In the genomic region with DNA sequence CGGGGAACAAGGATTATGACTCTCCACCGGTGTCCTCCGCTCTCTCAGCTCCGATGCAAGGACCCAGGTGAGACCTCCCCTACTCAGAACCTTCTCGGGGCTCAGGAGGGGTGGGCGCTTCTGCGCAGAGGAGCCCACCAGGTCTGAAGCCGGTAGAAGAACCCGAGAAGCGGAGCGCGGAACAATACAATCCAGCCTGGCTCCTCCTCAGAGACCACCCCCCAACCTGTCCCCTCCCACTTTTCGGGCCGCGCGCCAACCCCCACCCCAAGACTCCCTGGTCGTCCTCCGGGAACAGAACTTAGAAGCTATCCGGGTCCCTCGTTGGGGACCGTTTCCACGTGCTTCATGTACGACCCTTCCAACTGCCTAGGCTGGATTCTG, we compare ENCODE assay signal across 9 mouse cellular contexts. TPM values are rescaled to one million over a fixed set of nuclear protein-coding genes. Genes with fewer than 3 reads are reported as not detected.
DNase-seq lines count a peak whose midpoint lies in the region; ATAC-seq lines count a peak whose summit lies in the region.
"Had no signal": no experiment of that assay in that cellular context is flagged by ENCODE, and none has a peak within 500 bp of the region (broad histone marks: within the 10 kb centered on the region; RNA-seq: fewer than 3 reads in every experiment).

A gene (minus strand): TSS at position 240 of the 384 bp plus-strand sequence.

- H3K27me3 ChIP-seq in lung, embryonic 16.5 days (ENCODE audit: control insufficient read depth, insufficient read depth, low read depth, low read length): no peaks in the 10 kb centered on the region; the same call in 1 of the 2 replicates
- H3K27me3 ChIP-seq in forebrain, embryonic 12.5 days: peaks cover 46% of the 10 kb centered on the region
- no peaks in the 10 kb centered on the region for H3K27me3 ChIP-seq in limb, embryonic 13.5 days
- H3K27me3 ChIP-seq in stomach, embryonic 14.5 days (ENCODE audit: control insufficient read depth, insufficient read depth, low read length): no peaks in the 10 kb centered on the region

- H3K9ac ChIP-seq in lung, embryonic 16.5 days (ENCODE audit: low read length): peak within 1 kb of the TSS; percentile 87
- peak within 1 kb of the TSS; percentile 53; the same call in 1 of the 2 replicates for H3K9ac ChIP-seq in forebrain, embryonic 12.5 days
- H3K9ac ChIP-seq in limb, embryonic 13.5 days: peak within 1 kb of the TSS; percentile 84
- peak within 1 kb of the TSS; percentile 73 for H3K9ac ChIP-seq in stomach, embryonic 14.5 days (replicated peaks; ENCODE audit: low read depth, low read length)

- H3K4me3 ChIP-seq in lung, embryonic 16.5 days (ENCODE audit: low read length): peak within 1 kb of the TSS; percentile 76
- H3K4me3 ChIP-seq in forebrain, embryonic 12.5 days (replicated peaks): peak within 1 kb of the TSS; percentile 45
- H3K4me3 ChIP-seq in limb, embryonic 13.5 days: peak within 1 kb of the TSS; percentile 73
- peak within 1 kb of the TSS; percentile 66 for H3K4me3 ChIP-seq in stomach, embryonic 14.5 days (ENCODE audit: low read depth, low read length)
- H3K4me3 ChIP-seq: myocyte had no signal

- H3K36me3 ChIP-seq in lung, embryonic 16.5 days (ENCODE audit: control insufficient read depth, insufficient read depth, low read length): no peaks in the 10 kb centered on the region
- H3K36me3 ChIP-seq in forebrain, embryonic 12.5 days (replicated peaks): no peaks in the 10 kb centered on the region
- peaks cover 2% of the 10 kb centered on the region; the same call in 1 of the 2 replicates for H3K36me3 ChIP-seq in limb, embryonic 13.5 days
- no peaks in the 10 kb centered on the region for H3K36me3 ChIP-seq in stomach, embryonic 14.5 days (ENCODE audit: control insufficient read depth, insufficient read depth, low read length)

- ATAC-seq in lung, embryonic 16.5 days (ENCODE audit: low read depth): peak; percentile 53
- ATAC-seq in forebrain, embryonic 12.5 days (ENCODE audit: low FRiP score): 0 out of 2 replicates have a peak, but pooled peaks have one; percentile 7
- peak; percentile 60 for ATAC-seq in limb, embryonic 13.5 days (ENCODE audit: low FRiP score, low read depth)
- ATAC-seq in stomach, embryonic 14.5 days (ENCODE audit: insufficient number of reproducible peaks, insufficient read depth, low FRiP score, low read depth): 0 out of 2 replicates have a peak, but pooled peaks have one; percentile 28

- no peak for DNase-seq in lung, postnatal 10 days
- DNase-seq in left cerebral cortex, adult 11 months (ENCODE audit: low spot score): no peak
- no peak for DNase-seq in cerebellum, adult 8-10 months
- no peak for DNase-seq in urinary bladder, postnatal 10 days (ENCODE audit: low spot score)

- H3K4me1 ChIP-seq in lung, embryonic 16.5 days (replicated peaks; ENCODE audit: control insufficient read depth, insufficient read depth, low read length): peaks cover 42% of the 10 kb centered on the region
- H3K4me1 ChIP-seq in forebrain, embryonic 12.5 days: peaks cover 23% of the 10 kb centered on the region
- peaks cover 58% of the 10 kb centered on the region for H3K4me1 ChIP-seq in limb, embryonic 13.5 days
- peaks cover 23% of the 10 kb centered on the region; the same call in 1 of the 2 replicates for H3K4me1 ChIP-seq in stomach, embryonic 14.5 days (ENCODE audit: control insufficient read depth, insufficient read depth, low read length)

- H3K27ac ChIP-seq in lung, embryonic 16.5 days (ENCODE audit: low read length): peak within 1 kb of the TSS; percentile 88
- no peak within 1 kb of the TSS for H3K27ac ChIP-seq in forebrain, embryonic 12.5 days
- H3K27ac ChIP-seq in limb, embryonic 13.5 days: peak within 1 kb of the TSS; percentile 79
- H3K27ac ChIP-seq in stomach, embryonic 14.5 days (ENCODE audit: low read length): 0 out of 2 replicates have a peak within 1 kb of the TSS, but pooled peaks have one; percentile 3

- H3K4me2 ChIP-seq in lung, embryonic 16.5 days (ENCODE audit: low read depth, low read length): peak within 1 kb of the TSS; percentile 87
- peak within 1 kb of the TSS; percentile 65 for H3K4me2 ChIP-seq in forebrain, embryonic 12.5 days
- peak within 1 kb of the TSS; percentile 86 for H3K4me2 ChIP-seq in limb, embryonic 13.5 days (replicated peaks)
- peak within 1 kb of the TSS; percentile 93 for H3K4me2 ChIP-seq in stomach, embryonic 14.5 days (replicated peaks; ENCODE audit: low read depth, low read length)

- under 1% methylated on average over 23 of the region's 23 CpGs for WGBS in lung, embryonic 16.5 days
- under 1% methylated on average over 22 of the region's 23 CpGs for WGBS in forebrain, embryonic 12.5 days
- WGBS in limb, embryonic 13.5 days: under 1% methylated on average over 23 of the region's 23 CpGs
- under 1% methylated on average over 23 of the region's 23 CpGs for WGBS in stomach, embryonic 14.5 days

- H3K9me3 ChIP-seq in lung, embryonic 16.5 days (ENCODE audit: control insufficient read depth, low read length): no peaks in the 10 kb centered on the region
- H3K9me3 ChIP-seq in forebrain, embryonic 12.5 days: no peaks in the 10 kb centered on the region
- no peaks in the 10 kb centered on the region for H3K9me3 ChIP-seq in limb, embryonic 13.5 days
- no peaks in the 10 kb centered on the region for H3K9me3 ChIP-seq in stomach, embryonic 14.5 days (ENCODE audit: control insufficient read depth, low read depth, low read length)

RNA-seq across cellular contexts. Expression of the gene that starts here (rescaled TPM):
- 30.5 and 31.5 TPM in 2 replicates for polyA plus RNA-seq in lung, embryonic 16.5 days (2015; fragmentation: Nextera tagmentation; extraction: Ambion mirVana)
- 6.6 and 10.1 TPM in 2 replicates for polyA plus RNA-seq in forebrain, embryonic 12.5 days (2016; fragmentation: Nextera tagmentation; extraction: Ambion mirVana)
- polyA plus RNA-seq in limb, embryonic 13.5 days (2015; fragmentation: Nextera tagmentation; extraction: Ambion mirVana): 38.3 and 39.6 TPM in 2 replicates
- 18.7 and 21.0 TPM in 2 replicates for polyA plus RNA-seq in stomach, embryonic 14.5 days (2014; fragmentation: Nextera tagmentation; extraction: Ambion mirVana)
- polyA plus RNA-seq: myocyte had no signal

Comparison
In these comparisons a context has a peak if more than half of its experiments do, and no peak if none do; other contexts are left out.
1. ATAC-seq: peak in every context shown above with its lines; median percentile 60 in limb, embryonic 13.5 days; 53 in lung, embryonic 16.5 days; 28 in stomach, embryonic 14.5 days; 7 in forebrain, embryonic 12.5 days.